Mouse (Mus musculus): ENCODE results near the gene Atf6b. TPM values are rescaled to one million over a fixed set of nuclear protein-coding genes. Genes with fewer than 3 reads are reported as not detected.

Gene Atf6b
- total RNA-seq, 1 experiment = 55.7 TPM

GRCm38 (mm10) chr17:34659897-34660214 is 12.9 kb downstream of the Atf6b start:
- Histone ChIP-seq H3K4me3 (ENCODE audit: insufficient read depth in 1 of 2, low read depth in 1 of 2, low read length in 2 of 2, poor library complexity in 1 of 2, severe bottlenecking in 1 of 2) (no peak overlapping the region), H3K9ac (ENCODE audit: insufficient read depth, low read depth, low read length, poor library complexity, severe bottlenecking) (no peak overlapping the region), H3K9me3 (ENCODE audit: control insufficient read depth, insufficient read depth, low read depth, low read length) (no peaks in the 10 kb centered on the region), H3K4me1 (ENCODE audit: control insufficient read depth in 2 of 2, insufficient read depth in 2 of 2, low read length in 2 of 2, poor library complexity in 1 of 2) (peaks cover 0 to 13% of the 10 kb centered on the region in 2 experiments; a peak in 1 of 4 replicates), H3K27ac (ENCODE audit: insufficient read depth, low read depth, low read length, poor library complexity, severe bottlenecking) (no peak overlapping the region), H3K36me3 (ENCODE audit: control insufficient read depth, insufficient read depth, low read length, poor library complexity, severe bottlenecking) (peaks cover 2% of the 10 kb centered on the region; the same call in 1 of the 2 replicates)
- TF ChIP-seq ZNF384 (IDR thresholded peaks at IDR 0.05; ENCODE audit: low read depth, low read length) (no peak), MAFK (IDR thresholded peaks at IDR 0.05; ENCODE audit: insufficient read depth, low read depth, low read length) (no peak), HCFC1 (IDR thresholded peaks at IDR 0.05; ENCODE audit: borderline replicate concordance, insufficient read depth, low read length) (no peak), CHD2 (IDR thresholded peaks at IDR 0.05; ENCODE audit: low read depth, low read length) (no peak), ZC3H11A (IDR thresholded peaks at IDR 0.05; ENCODE audit: borderline replicate concordance, low read depth, low read length) (no peak)
- no peak for DNase-seq (ENCODE audit: low read depth, low spot score)
- in situ Hi-C loops (cut with MboI; ENCODE audit: low sequenced_read_pairs in 2 of 2, unreplicated experiment in 2 of 2) = no loop called here

GRCm38 (mm10) chr17:34660259-34660820 is 13.4 kb downstream of the Atf6b start:
- in situ Hi-C loops (cut with MboI; ENCODE audit: low sequenced_read_pairs in 2 of 2, unreplicated experiment in 2 of 2) = no loop called here
- Histone ChIP-seq H3K4me1 (ENCODE audit: control insufficient read depth in 2 of 2, insufficient read depth in 2 of 2, low read length in 2 of 2, poor library complexity in 1 of 2) (peaks cover 0 to 13% of the 10 kb centered on the region in 2 experiments; a peak in 1 of 4 replicates), H3K36me3 (ENCODE audit: control insufficient read depth, insufficient read depth, low read length, poor library complexity, severe bottlenecking) (no peaks in the 10 kb centered on the region), H3K9ac (ENCODE audit: insufficient read depth, low read depth, low read length, poor library complexity, severe bottlenecking) (no peak overlapping the region), H3K27ac (ENCODE audit: insufficient read depth, low read depth, low read length, poor library complexity, severe bottlenecking) (no peak overlapping the region), H3K9me3 (ENCODE audit: control insufficient read depth, insufficient read depth, low read depth, low read length) (no peaks in the 10 kb centered on the region), H3K4me3 (ENCODE audit: insufficient read depth in 1 of 2, low read depth in 1 of 2, low read length in 2 of 2, poor library complexity in 1 of 2, severe bottlenecking in 1 of 2) (no peak overlapping the region)
- TF ChIP-seq HCFC1 (IDR thresholded peaks at IDR 0.05; ENCODE audit: borderline replicate concordance, insufficient read depth, low read length) = no peak
- TF ChIP-seq MAFK (IDR thresholded peaks at IDR 0.05; ENCODE audit: insufficient read depth, low read depth, low read length) = no peak
- TF ChIP-seq CHD2 (IDR thresholded peaks at IDR 0.05; ENCODE audit: low read depth, low read length) = no peak
- no peak for TF ChIP-seq ZNF384 (IDR thresholded peaks at IDR 0.05; ENCODE audit: low read depth, low read length)
- no peak for TF ChIP-seq ZC3H11A (IDR thresholded peaks at IDR 0.05; ENCODE audit: borderline replicate concordance, low read depth, low read length)
- no peak for DNase-seq (ENCODE audit: low read depth, low spot score)

GRCm38 (mm10) chr17:34661121-34661591 is 14.2 kb downstream of the Atf6b start:
- H3K9me3 ChIP-seq (ENCODE audit: control insufficient read depth, insufficient read depth, low read depth, low read length) = no peaks in the 10 kb centered on the region
- in situ Hi-C loops (cut with MboI; ENCODE audit: low sequenced_read_pairs in 2 of 2, unreplicated experiment in 2 of 2) = no loop called here
- no peaks in the 10 kb centered on the region for H3K36me3 ChIP-seq (ENCODE audit: control insufficient read depth, insufficient read depth, low read length, poor library complexity, severe bottlenecking)
- peaks cover 0 to 13% of the 10 kb centered on the region in 2 experiments; a peak in 1 of 4 replicates for H3K4me1 ChIP-seq (ENCODE audit: control insufficient read depth in 2 of 2, insufficient read depth in 2 of 2, low read length in 2 of 2, poor library complexity in 1 of 2)
- peak overlapping the region in 1 of 2 experiments; percentile 20; a peak in 1 of 4 replicates for H3K4me3 ChIP-seq (ENCODE audit: insufficient read depth in 1 of 2, low read depth in 1 of 2, low read length in 2 of 2, poor library complexity in 1 of 2, severe bottlenecking in 1 of 2)
- TF ChIP-seq ZC3H11A (IDR thresholded peaks at IDR 0.05; ENCODE audit: borderline replicate concordance, low read depth, low read length) (no peak), CHD2 (IDR thresholded peaks at IDR 0.05; ENCODE audit: low read depth, low read length) (no peak), MAFK (IDR thresholded peaks at IDR 0.05; ENCODE audit: insufficient read depth, low read depth, low read length) (no peak), HCFC1 (IDR thresholded peaks at IDR 0.05; ENCODE audit: borderline replicate concordance, insufficient read depth, low read length) (no peak), ZNF384 (IDR thresholded peaks at IDR 0.05; ENCODE audit: low read depth, low read length) (no peak)
- H3K27ac ChIP-seq (ENCODE audit: insufficient read depth, low read depth, low read length, poor library complexity, severe bottlenecking) = no peak overlapping the region
- no peak for DNase-seq (ENCODE audit: low read depth, low spot score)
- H3K9ac ChIP-seq (ENCODE audit: insufficient read depth, low read depth, low read length, poor library complexity, severe bottlenecking) = no peak overlapping the region

- H3K9me3 ChIP-seq (ENCODE audit: control insufficient read depth, insufficient read depth, low read depth, low read length) = no peaks in the 10 kb centered on the region
- H3K9ac ChIP-seq (ENCODE audit: insufficient read depth, low read depth, low read length, poor library complexity, severe bottlenecking) = no peak overlapping the region
- no peak overlapping the region for H3K27ac ChIP-seq (ENCODE audit: insufficient read depth, low read depth, low read length, poor library complexity, severe bottlenecking)
- H3K4me3 ChIP-seq (ENCODE audit: insufficient read depth in 1 of 2, low read depth in 1 of 2, low read length in 2 of 2, poor library complexity in 1 of 2, severe bottlenecking in 1 of 2) = no peak overlapping the region
- no peaks in the 10 kb centered on the region for H3K36me3 ChIP-seq (ENCODE audit: control insufficient read depth, insufficient read depth, low read length, poor library complexity, severe bottlenecking)
- DNase-seq (ENCODE audit: low read depth, low spot score) = no peak
- in situ Hi-C loops (cut with MboI; ENCODE audit: low sequenced_read_pairs in 2 of 2, unreplicated experiment in 2 of 2) = no loop called here
- no peak for TF ChIP-seq ZNF384 (IDR thresholded peaks at IDR 0.05; ENCODE audit: low read depth, low read length)
- TF ChIP-seq HCFC1 (IDR thresholded peaks at IDR 0.05; ENCODE audit: borderline replicate concordance, insufficient read depth, low read length) = no peak
- no peak for TF ChIP-seq ZC3H11A (IDR thresholded peaks at IDR 0.05; ENCODE audit: borderline replicate concordance, low read depth, low read length)
- TF ChIP-seq CHD2 (IDR thresholded peaks at IDR 0.05; ENCODE audit: low read depth, low read length) = no peak
- no peak for TF ChIP-seq MAFK (IDR thresholded peaks at IDR 0.05; ENCODE audit: insufficient read depth, low read depth, low read length)
- H3K4me1 ChIP-seq (ENCODE audit: control insufficient read depth in 2 of 2, insufficient read depth in 2 of 2, low read length in 2 of 2, poor library complexity in 1 of 2) = peaks cover 0 to 9% of the 10 kb centered on the region in 2 experiments; a peak in 1 of 4 replicates
These were observed 15.5 kb downstream of the Atf6b start for GRCm38 (mm10) chr17:34662468-34662867.

Data from ES-E14 (cell line).